Mouse (Mus musculus): ENCODE measurements around the gene Gm26965. TPM values are rescaled to one million over a fixed set of nuclear protein-coding genes. Genes with fewer than 3 reads are reported as not detected.
A peak's percentile ranks its signal among the peaks of the same experiment; 100 is the strongest.

The Gm26965 gene
- polyA plus RNA-seq, 1 experiment = not detected

DNA sequence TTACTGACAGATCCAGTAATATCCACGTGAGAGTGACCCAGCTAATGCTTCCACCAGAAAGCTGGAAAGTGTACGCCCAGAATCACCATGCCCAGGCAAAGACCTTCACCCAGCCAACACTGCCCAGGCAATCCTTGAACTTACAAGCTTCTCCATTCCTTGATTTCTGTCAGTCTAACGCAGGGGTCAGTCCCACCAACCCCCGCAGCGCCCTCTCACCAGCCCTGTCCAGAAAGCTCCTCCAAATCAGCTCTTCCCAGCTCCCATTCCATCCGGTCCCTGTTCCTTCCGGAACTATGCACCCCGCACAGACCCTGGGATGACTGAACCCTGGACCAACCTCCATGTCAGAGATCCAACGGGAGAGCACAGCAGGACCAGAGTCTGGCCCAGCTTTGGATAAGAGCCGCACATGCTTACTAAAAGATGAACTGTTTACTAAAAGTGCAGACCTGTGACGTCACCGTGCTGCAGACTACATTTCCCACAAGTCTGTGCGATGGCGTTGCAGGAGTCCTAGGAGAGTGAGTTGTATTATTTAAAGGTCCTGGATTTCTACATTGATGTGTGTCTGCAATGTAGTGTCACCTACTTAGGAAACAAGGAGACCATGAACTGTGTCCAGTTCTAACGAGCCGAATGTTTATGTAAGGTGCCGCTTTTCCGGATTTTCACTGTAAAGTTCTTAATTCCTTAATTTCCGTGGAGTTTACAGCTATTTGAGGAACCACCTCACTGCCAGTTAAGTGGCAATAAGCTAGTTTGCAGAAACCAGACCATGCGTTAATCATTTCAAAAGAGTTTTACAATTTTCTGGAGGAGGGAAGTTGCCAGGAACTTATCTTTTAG is 74.6 kb downstream of the Gm26965 start, which contains the start of gene Zfp874a:
Gene Zfp874a (minus strand): TSS at position 453 of the 849 bp plus-strand sequence.
- no peaks in the 10 kb centered on the region; the same call in 1 of the 2 replicates for H3K4me1 ChIP-seq (ENCODE audit: control insufficient read depth, insufficient read depth, low read length)
- under 1% methylated on average over 20 of the region's 20 CpGs for WGBS
- TF ChIP-seq POLR2A (IDR thresholded peaks at IDR 0.05; ENCODE audit: borderline replicate concordance, control insufficient read depth, low read depth, low read length) (no peak), CTCF (IDR thresholded peaks at IDR 0.05; ENCODE audit: control insufficient read depth, insufficient read depth, low read length) (no peak)
- H3K27ac ChIP-seq (ENCODE audit: control insufficient read depth, insufficient read depth, low read depth, low read length, poor library complexity) = peak within 1 kb of the TSS; percentile 45; the same call in 1 of the 2 replicates
- H3K4me3 ChIP-seq (replicated peaks; ENCODE audit: control insufficient read depth, low read depth, low read length) = peak within 1 kb of the TSS; percentile 76

Other genes starting within 250 kb of the Gm26965 start
- gene Zfp458, start 247.7 kb downstream of the Gm26965 start, polyA plus RNA-seq (2011; ENCODE audit: insufficient read depth, insufficient read length, low replicate concordance, missing spikeins) = 0.70 and 0.97 TPM in 2 replicates
- 3.0 TPM in 1 of 2 replicates, not detected in the other for gene Zfp457, start 219.7 kb downstream of the Gm26965 start, polyA plus RNA-seq (2011; ENCODE audit: insufficient read depth, insufficient read length, low replicate concordance, missing spikeins)
- 1.7 and 2.1 TPM in 2 replicates for gene Zfp595, start 193.6 kb downstream of the Gm26965 start, polyA plus RNA-seq (2011; ENCODE audit: insufficient read depth, insufficient read length, low replicate concordance, missing spikeins)
- not detected in 2 replicates for gene Gm28044, start 165.6 kb downstream of the Gm26965 start, polyA plus RNA-seq (2011; ENCODE audit: insufficient read depth, insufficient read length, low replicate concordance, missing spikeins)
- 0.90 and 2.1 TPM in 2 replicates for gene Zfp953, start 165.5 kb downstream of the Gm26965 start, polyA plus RNA-seq (2011; ENCODE audit: insufficient read depth, insufficient read length, low replicate concordance, missing spikeins)
- gene Gm28041, start 150.4 kb downstream of the Gm26965 start, polyA plus RNA-seq (2011; ENCODE audit: insufficient read depth, insufficient read length, low replicate concordance, missing spikeins) = not detected in 2 replicates
- gene Zfp456, start 150.3 kb downstream of the Gm26965 start, polyA plus RNA-seq (2011; ENCODE audit: insufficient read depth, insufficient read length, low replicate concordance, missing spikeins) = 1.9 and 2.4 TPM in 2 replicates
- gene Zfp429, start 126.3 kb downstream of the Gm26965 start, polyA plus RNA-seq (2011; ENCODE audit: insufficient read depth, insufficient read length, low replicate concordance, missing spikeins) = 3.2 and 13.3 TPM in 2 replicates
- gene Zfp459, start 104.7 kb downstream of the Gm26965 start, polyA plus RNA-seq (2011; ENCODE audit: insufficient read depth, insufficient read length, low replicate concordance, missing spikeins) = 0.50 and 3.4 TPM in 2 replicates
- 3.5 and 10.9 TPM in 2 replicates for gene Zfp874a, start 74.5 kb downstream of the Gm26965 start, polyA plus RNA-seq (2011; ENCODE audit: insufficient read depth, insufficient read length, low replicate concordance, missing spikeins)
- gene Zfp874b, start 41.9 kb downstream of the Gm26965 start, polyA plus RNA-seq (2011; ENCODE audit: insufficient read depth, insufficient read length, low replicate concordance, missing spikeins) = 4.4 and 5.8 TPM in 2 replicates
- 1.8 and 6.7 TPM in 2 replicates for gene Zfp58, start 25.6 kb downstream of the Gm26965 start, polyA plus RNA-seq (2011; ENCODE audit: insufficient read depth, insufficient read length, low replicate concordance, missing spikeins)
- 6.6 and 8.2 TPM in 2 replicates for gene Zfp87, start within 50 bp of the Gm26965 start, polyA plus RNA-seq (2011; ENCODE audit: insufficient read depth, insufficient read length, low replicate concordance, missing spikeins)
- 1.6 and 2.5 TPM in 2 replicates for gene Zfp748, start 27.7 kb upstream of the Gm26965 start, polyA plus RNA-seq (2011; ENCODE audit: insufficient read depth, insufficient read length, low replicate concordance, missing spikeins)
- 1.7 and 4.1 TPM in 2 replicates for gene Zfp729b, start 83.6 kb upstream of the Gm26965 start, polyA plus RNA-seq (2011; ENCODE audit: insufficient read depth, insufficient read length, low replicate concordance, missing spikeins)
- not detected in 2 replicates for gene Gm49345, start 111.6 kb upstream of the Gm26965 start, polyA plus RNA-seq (2011; ENCODE audit: insufficient read depth, insufficient read length, low replicate concordance, missing spikeins)
- gene Zfp729a, start 111.6 kb upstream of the Gm26965 start, polyA plus RNA-seq (2011; ENCODE audit: insufficient read depth, insufficient read length, low replicate concordance, missing spikeins) = 0.83 and 8.7 TPM in 2 replicates
- 1.9 and 11.3 TPM in 2 replicates for gene Zfp738, start 160.9 kb upstream of the Gm26965 start, polyA plus RNA-seq (2011; ENCODE audit: insufficient read depth, insufficient read length, low replicate concordance, missing spikeins)
- gene Zfp65, start 203.0 kb upstream of the Gm26965 start, polyA plus RNA-seq (2011; ENCODE audit: insufficient read depth, insufficient read length, low replicate concordance, missing spikeins) = 2.2 and 4.5 TPM in 2 replicates
- 0.92 and 1.0 TPM in 2 replicates for gene Zfp85, start 229.1 kb upstream of the Gm26965 start, polyA plus RNA-seq (2011; ENCODE audit: insufficient read depth, insufficient read length, low replicate concordance, missing spikeins)